Mouse (Mus musculus) MEL (cell line): ENCODE measurements at regions not wholly inside any gene's neighbourhood (a gene's known extent, or its start where the extent isn't known, plus 50 kb on each side); places are given as distances from the start of the nearest gene placed in this dataset.

Experiments
- SIN3A ChIP-seq: IDR thresholded peaks from 2 replicates; pipeline ENCODE4 v1.6.1; 2012; ENCODE audit warnings: low read length, improper control_type of control experiment, inconsistent platforms
- TCF12 ChIP-seq: IDR thresholded peaks from 2 replicates; pipeline ENCODE4 v1.6.1; 2014; ENCODE audit warnings: low read depth, mild to moderate bottlenecking, inconsistent platforms, low read length, improper control_type of control experiment, moderate library complexity

DNA sequence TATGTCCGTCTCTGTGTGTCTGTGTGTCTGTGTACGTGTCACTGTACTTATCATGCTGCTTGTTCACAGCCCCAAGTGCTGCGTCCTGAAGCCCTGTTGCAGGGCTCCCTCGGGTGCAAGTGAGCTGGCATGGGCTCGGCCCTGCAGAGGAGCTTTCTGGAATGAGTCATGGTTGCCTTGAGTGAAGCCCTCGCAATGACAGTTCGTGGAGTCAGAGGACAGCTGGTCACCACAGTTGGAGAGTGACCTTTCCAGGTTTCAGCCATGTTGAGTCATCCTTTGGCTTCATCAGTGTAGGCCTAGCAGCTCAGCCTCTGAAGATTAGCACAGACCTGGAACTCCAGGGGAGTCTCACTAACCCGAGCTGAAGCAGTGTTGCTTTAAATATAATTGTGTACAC, 59.7 kb downstream of the Kcna5 start:
- no peak for TF ChIP-seq SIN3A
- no peak for TF ChIP-seq TCF12
